Mouse (Mus musculus): Measurements from ENCODE around the gene Kalrn.

Kalrn gene

DNA sequence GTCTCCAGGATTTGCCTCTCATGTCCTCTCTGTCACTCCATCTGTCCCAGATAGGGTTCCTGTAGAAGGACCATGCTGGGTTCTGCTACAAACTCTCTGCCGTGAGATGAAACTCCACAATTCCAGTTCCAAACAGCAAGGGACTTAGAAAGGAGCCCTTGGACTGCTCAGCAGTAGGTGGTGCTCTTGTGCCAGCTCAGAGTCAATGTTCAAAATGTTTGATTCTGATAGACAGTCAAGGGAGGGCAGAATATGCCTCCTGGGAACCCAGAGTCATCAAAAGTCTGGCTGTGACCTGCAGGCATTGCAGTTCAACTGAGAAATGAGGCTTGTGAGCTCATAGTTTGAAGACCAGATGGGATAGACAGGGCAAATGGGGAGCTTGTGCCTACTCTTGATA lies 229.4 kb downstream of the Kalrn start:
- no peak for DNase-seq

DNA sequence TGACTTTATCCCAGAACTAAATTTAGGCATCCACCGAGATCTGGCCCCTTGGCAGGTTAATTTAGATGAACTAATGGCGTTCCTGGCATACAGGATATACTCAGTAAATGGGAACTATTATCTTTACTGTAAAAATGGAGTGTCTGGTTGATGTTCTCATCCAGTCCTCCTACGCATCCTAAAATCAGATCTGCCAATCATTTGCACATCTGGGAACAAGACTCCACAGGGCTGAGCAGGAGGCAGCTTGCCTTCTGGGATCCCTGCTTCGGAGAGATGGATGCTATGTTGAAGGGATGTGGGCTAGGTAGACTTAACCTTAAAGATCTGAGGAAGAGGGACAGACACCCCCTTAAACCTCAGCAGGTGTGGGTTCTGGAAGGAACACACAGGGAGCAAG lies 230.2 kb downstream of the Kalrn start:
- DNase-seq, result no peak

DNA sequence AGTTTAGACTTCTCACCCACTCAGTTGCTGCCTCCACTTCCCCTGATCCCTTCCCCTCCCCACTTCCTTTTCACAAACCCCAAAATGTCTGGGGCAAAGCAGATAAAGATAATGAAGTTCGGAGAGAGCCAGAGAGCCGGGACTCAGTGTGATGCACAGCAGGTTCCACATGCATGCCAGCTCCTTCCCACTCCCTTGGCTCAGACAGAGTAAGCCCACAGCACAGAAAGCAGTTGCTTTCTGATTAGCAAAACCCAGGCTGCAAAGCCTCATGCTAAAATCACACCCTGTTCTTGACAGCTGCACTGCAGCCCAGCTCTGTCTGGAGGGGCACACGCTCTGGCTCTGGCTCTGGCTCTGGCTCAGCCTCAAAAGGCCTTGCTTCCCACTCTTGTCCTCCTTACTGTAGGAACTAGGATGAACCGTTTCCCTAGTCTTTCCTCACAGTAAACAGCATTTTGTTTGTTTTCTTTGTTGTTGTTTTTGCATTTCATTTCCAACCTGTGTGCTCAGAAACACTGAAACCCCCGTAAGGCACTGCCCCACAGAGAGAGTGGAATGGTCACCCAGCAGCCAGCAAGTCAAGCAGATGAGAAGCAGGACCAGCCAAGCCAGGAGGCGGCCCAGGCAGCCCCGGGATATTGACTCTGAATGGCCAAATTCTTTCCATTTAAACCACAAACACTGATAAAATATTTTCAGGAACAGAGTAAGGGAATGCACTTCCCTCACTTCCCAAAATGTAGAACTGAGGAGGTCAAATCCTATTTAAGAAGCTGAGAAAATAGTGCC lies 230.8 kb downstream of the Kalrn start:
- DNase-seq, result no peak

DNA sequence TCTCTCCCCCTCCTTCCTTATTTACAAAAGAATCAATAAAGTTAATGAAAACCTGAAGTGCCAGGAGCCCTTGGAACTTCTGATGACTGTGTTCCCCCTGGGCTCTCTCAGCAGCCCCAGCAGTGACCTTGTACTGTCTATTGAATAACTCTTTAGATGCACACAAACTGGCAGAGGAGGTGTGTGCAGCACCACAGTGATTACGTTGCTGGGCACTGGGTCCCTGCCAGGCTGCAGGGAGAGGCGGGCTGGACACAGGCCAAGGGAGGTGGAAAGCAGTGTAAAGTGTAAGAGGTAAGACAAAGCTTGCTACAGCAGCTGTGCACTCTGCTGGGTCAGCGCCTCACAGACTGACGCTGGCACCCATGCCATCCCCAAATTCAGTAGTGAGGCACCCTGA lies 238.4 kb downstream of the Kalrn start:
- no peak for DNase-seq

DNA sequence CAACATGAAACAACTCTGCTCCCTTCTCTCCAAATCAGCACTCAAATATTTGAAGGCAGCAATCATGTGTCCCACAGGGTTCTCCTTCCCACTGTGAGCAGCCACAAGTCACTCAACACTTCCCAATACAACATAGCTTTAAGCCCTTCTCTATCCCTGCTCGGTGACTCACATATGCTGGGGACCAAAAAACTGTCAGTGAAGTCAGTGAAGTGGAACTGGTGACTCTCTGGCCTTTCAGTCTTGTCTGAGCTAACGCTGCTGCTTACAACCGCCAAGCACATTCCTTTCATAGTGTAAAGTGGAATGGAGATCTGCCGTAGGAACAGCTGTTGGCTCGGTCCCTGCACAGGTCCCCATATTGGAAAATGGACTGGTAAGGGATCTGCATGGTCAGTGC lies 241.7 kb downstream of the Kalrn start:
- DNase-seq, result no peak

DNA sequence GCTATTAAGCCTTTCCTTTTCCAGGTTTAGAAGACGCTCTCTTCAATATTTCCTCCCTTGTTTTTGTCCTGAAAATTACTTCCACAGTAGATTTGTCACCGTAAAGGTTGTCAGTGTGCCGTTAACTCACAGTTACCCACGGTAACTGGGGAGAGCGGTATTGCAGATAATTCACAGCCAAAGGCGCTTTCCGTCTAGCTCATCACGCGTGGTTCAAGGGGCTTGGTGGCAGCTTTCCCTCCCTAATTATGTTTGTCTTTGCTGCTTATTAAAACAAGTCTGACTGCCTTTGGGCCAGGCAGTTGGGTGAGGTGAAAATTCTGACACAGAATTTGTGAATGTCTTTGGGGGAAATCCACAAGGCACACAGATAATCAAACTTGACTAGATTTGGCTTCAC lies 243.5 kb downstream of the Kalrn start:
- DNase-seq, result no peak

DNA sequence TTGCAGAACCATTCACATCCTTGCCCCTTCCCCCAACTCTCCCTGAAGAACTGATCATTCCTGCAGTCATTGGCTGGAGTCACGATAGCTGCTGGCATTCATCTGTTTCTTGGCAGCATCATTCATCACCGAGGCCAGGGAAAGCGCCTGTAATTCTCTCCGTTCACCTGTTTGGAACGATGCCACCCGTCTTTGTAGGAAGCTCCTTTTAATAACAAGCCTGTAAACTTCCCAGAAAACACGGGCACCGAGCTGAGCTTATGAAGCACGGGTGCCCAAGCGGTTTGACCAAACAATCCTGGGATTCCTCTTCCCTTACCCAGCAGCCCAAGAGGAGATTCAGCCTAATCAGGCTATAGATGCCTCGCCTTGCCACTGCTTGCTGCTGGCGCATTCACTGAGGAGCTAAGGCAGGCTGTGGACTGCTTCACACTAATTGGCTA lies 243.9 kb downstream of the Kalrn start:
- DNase-seq, result peak; percentile 77

DNA sequence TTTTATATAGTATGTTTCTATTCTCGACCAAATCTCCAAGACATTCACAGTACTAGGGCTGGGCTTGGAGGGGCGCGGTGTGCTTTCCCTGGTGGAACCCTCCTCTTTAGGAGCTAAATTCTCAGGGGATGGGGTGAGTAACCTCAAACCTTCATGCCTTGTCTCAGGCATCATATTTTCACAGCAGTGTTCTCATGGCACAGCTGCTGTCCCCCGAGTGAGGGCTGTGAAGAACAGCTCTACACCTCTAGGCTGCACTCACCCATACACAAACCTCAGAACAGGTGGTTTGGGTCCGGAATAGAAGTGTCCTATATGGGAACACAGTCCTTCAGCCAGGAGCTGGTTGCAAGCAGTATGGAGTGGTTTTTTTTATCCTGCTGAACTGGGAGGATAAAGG lies 245.4 kb downstream of the Kalrn start:
- no peak for DNase-seq

DNA sequence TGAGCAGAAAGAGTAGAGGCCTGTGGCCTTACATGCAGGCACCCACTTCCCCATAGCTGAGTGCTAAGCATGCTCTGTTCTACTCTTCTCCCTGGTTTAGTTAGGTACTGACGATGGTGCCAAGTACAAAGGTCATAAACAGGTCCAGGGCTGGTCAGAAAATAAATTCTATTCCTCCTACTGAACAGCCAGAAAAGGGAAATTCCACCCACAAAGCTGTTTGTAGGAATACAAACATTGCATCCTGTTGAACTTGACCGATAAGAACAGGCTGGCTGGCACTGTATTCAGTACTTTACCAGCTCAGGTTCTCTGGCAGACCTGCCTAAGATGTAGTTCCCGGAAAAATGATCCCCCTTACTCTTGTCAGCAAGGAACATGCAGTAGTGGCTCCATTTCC lies 247.5 kb downstream of the Kalrn start:
- DNase-seq, result no peak

DNA sequence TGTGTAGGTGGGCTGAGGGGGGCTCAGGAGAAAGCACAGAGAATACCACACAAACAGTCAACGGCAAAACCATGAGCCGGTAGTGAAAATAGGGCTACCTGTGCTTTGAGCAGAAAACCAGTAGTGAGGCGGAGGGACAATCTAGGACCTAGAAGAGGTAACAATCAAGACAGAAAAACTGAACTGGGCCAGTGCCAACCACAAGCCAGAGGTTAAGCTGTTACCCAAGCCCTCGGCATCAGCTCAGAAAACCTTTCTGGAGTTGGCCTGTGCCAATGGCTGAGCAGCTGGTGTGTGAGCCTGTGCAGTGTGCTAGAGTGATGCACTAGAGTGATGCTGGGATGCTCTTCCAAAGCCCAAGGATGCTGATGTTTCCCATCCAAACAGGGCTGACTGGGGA lies 248.2 kb downstream of the Kalrn start:
- no peak for DNase-seq

DNA sequence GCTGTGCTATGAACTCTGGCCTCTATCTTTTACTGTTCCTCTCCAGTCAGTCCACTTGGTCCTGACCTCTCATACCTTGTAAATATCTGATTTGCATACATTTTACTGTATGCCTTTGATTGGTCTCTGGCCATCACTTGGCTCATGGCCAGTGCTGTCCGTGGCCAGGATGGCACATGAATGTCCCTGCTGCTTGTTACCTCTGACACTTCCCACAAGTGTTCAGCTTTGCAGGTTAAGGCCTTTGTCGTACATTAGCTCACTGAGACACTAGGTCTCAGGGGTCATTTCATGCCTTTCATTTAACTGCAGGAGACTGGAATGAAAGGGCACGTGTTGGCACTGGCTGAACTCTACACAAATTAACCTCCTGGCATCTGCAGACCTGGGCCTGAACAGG lies 248.6 kb downstream of the Kalrn start:
- peak; percentile 33 for DNase-seq

DNA sequence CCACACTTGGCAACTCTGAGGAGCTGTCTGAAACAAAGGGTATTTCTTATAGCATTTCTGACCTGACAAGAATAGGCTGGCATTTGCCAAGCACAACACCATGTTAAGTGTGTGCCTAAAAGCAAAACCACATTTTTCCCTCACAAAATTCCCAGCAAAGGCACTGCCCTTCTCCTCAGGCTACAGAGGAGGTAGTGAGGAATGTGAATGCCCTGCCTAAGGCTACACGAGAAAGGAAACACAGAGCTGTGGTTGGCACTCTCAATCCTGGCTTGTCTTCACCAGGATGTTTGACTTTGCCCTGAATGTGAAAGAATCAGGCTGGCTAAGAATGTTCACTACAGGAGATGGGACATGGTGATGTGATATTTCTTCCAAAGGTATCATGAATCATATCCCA lies 249.8 kb downstream of the Kalrn start:
- no peak for DNase-seq

DNA sequence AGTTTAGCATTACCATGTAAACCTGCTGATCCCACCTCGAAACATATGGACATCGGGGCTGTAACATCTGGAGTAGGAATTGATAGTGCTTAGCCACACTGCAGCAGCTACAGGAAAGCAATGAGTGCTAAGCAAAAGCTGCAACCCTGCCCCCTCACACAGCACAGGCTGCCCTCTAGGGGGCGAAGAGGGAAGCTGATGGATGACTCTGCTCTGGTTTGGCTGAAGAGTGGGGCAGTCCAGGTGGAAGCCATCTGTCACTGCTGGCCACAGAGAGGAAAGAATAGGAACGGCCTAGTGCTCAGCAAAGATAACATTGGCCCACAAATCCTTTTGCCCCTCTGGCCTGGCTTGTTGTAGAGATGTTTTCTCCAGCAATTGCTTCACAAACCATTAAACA lies 250.8 kb downstream of the Kalrn start:
- DNase-seq, result peak; percentile 97

DNA sequence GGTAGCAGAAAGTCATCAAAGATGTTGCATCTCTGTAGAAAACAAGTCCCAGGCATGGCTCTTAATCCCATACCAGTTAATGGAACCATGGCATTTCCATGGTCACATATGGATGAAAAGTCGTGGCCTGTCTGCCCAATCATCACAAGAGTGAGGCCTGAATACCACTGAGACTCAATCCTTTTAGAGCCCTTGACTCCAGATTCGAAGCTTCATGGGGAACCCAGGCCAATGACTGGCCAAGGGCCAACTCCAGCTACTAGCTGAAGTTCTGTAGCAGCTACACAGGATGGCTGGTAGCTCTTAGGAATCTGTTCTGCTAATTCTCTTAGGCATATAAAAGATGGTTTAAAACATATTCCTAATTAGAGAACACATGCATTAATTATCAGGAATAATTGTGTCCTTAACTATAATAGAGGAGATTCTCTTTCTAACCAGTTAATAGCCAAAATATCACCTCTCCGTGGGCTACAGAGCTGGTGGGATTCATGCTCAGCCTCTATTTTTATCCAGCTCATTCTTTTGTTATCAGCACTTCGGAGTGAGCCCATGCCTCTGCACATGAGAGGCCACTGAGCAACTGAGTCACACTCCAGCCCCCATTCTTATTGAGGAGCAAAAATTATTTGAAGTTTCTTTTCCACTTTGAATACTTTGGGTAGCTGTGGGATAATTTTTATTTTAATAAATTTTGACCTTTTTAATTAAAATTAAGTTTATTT lies 252.1 kb downstream of the Kalrn start:
- peak; percentile 32 for DNase-seq

DNA sequence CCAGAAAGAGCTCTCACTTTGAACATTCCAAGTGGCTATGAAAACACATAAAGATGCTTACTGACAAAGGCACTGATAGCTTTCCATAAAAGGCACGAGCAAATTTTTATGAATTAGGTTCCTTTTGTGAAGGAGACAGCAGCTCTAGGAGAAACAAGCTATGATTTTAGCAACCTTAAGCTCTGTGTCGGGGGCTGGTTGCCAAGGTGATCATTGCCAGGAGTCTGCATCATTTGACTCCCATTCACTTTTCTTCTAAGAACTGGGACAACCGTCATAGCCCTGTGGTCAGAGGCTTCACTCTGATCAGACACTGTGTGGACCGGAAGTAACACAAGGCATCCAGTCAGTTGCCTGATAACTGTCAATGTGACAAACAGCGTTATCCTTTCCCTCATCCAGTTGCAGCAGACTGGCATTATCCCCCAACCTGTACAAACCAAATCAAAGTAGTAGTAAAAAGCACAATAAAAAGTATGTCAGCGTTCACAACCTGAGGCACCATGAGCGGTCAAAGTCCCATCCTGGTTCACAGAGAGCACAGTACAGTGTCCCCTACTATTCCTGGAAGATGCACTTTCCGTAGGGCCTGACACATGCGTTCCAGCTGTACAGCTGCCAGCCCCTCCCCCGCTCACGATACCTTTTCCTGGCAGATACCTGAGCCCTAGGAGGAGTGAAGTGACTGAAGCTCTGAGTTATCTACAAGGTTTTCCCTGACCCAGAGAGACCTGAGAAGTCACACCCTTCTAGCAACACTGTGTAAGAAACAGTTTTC lies 253.1 kb downstream of the Kalrn start:
- no peak for DNase-seq

DNA sequence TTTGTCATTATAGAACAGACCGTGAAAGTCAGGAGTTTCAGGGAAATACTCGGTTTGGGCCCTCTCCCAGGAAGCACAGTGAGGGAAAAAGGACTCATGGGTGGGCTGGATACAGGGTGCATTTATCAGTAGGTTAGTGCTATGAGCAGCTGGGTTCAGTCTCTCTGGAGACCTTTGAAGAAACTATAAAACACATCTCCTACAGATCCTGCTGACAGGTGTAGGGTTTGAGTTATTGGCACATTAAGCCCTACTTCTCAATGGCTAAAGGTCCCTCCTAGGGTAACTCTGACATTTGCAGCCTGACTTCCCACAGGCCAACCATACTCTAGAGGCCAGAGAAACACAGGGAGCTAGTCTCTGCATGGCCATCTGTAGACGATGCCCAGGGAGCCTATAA lies 256.2 kb downstream of the Kalrn start:
- DNase-seq, result no peak

DNA sequence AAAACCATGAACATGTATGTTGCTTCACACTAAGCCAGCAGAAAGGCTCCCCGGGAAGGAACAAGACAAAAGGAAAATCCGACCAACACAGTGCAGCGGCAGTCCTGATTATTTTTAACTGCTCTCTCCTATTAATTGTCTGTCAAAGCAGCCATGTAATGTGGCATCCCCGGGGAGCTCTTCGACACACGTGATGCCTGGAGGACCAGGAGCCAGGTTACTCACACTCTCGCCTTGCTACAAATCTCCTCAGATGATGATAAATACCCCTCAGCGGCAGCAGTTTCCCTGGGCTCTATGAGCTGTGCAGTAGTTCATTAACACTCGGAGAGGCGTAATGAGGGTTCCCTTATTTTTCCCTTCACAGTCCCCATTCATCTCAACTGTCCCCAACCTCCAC lies 257.1 kb downstream of the Kalrn start:
- no peak for DNase-seq

DNA sequence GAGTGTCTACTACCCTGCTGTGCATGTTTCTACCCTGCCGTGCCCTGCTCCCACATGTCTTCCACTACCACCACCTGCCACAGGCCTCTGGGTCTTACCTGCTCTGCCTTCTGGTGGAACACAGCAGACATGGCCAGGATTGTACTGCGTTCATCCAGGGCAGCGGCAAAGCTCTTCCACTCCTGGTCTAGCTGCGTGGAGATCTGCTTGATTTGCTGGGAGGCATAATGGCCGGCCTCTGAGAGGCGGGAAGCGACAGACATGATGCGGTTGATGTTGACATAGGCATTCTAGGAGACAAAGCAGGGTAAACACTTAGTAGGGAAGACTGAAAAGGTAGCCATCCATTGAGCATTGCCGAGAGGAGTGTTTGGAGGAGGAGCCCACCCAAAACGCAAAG lies 259.3 kb downstream of the Kalrn start:
- DNase-seq, result no peak

DNA sequence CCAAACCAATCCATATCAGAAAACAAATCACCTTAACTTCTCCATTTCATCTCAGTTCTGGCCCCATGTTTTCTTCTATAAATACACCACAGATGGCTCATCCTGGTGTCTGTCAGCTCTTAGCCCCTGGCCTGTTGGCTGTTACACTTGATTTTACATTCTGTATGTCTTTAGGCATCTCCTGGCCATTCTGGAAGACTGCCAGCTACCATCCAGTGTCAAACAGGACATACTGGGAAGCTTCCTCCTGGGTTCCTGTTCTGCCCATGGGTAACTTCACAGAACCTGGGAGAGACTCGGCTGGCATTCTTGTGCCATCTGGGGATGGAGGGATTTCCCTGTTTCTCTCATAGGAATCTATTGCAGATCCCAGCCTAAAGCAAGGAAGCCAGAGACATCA lies 261.8 kb downstream of the Kalrn start:
- no peak for DNase-seq

DNA sequence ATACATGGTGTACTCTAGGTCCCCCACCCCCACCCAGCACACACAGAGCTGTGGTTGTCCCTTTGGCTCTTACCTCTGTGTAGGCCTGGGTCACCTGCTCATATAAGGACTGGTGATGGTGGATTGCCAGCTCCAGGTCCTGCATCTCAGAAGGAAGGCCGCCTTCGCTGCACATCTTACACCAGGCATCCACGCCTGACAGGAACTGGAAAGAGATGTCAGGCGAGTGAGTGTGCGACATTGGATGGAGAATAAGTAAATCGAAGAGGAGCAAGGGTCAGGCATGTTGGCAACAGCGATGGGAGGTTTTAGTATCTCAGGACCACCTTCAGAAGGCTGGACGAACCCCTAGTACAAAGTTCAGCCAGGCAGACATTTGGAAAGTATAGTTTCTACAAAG lies 263.0 kb downstream of the Kalrn start:
- no peak for DNase-seq

DNA sequence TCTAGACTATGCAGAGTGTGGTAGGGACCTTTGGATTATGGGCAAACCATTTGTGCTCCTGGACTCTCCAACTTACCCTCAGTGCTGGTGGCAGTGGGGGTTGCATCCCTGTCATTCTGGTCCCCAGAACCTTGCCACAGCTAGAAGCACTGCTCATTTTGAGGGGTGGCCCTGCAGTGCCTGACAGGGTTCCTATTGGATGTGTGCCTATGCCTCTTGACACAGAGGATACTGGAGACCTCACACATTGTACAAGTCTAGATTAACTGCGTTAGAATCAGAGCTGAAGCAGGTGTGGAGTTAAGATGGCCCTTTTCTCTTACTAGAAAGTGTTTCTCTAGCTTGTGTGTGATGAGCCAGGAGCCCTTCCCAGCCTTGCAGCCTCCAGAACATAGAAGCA lies 265.0 kb downstream of the Kalrn start:
- no peak for DNase-seq

DNA sequence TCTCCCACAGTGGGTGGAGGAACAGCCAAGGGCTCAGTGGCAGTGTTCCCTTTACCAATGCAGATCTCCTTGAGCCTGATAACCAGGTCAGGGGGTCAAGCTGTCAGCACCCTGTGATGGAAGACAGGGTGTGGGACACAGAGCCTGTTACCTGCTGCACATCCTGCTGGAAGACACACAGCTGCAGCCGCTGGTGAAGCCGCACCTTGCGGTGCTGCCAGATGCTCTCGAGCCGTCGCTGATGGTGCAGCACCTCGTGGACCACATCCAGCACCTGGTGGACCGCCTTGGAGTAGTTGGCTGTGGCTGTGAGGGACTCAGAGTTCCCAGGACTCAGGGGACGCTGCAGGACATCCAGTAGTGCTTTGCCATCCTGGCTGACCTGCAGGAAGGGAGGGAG lies 265.9 kb downstream of the Kalrn start:
- DNase-seq, result no peak

DNA sequence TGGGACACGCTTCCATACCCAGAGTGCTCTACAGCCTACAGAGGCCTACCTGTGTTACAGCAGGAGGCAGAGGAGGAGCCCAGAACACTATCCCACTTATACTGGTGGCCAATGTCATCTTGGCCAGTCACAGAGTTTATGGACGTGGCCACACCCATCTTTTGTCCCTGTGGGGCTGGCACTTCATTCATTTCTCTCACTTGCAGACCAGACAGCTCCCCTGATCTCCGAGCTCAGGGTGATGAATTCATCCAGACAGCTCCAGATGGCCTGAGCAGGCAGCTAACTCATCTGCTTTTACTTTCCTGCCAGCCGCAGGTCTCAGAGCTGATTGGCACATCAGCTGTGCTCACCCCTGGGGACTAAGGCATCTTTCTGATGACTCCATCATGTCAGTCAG lies 267.7 kb downstream of the Kalrn start:
- DNase-seq, result no peak

DNA sequence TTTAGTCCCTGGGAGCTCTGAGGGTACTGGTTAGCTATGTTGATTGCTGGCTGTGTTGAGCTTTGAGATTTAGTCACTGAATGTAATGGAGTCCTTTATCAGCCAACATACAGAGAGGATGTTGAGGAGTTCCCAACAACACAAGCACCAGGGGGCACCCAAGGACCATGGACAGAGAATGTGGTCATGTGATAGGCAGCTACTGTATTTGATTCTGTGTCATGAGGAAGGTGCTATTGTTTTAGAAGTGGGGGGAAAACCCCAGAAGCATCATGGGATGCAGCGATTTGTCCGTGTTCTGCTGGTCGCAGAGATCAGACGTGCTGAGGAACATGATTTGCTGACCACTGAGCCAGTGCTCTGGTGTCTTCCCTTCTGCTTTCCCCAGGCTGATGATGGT lies 269.5 kb downstream of the Kalrn start:
- DNase-seq, result peak; percentile 30

Data from cerebellum, adult 9-11 months (tissue).